Mouse (Mus musculus) kidney, adult 2 months (tissue): ENCODE measurements at regions not wholly inside any gene's neighbourhood (a gene's known extent, or its start where the extent isn't known, plus 50 kb on each side); places are given as distances from the start of the nearest gene placed in this dataset.

Experiments
- CTCF ChIP-seq: fragments of 200-500 bp; conservative IDR thresholded peaks from 2 replicates; pipeline ENCODE4 v1.5.1; 2011; ENCODE audit warnings: low read depth, mild to moderate bottlenecking, control low read depth, low read length, moderate library complexity, mixed read lengths; ENCODE audit not compliant: insufficient read depth, insufficient read length
- POLR2A ChIP-seq: fragments of 200-500 bp; IDR thresholded peaks from one replicate; pipeline ENCODE4 v1.6.1; 2011; ENCODE audit warnings: low read depth, low read length, control low read depth

- TF ChIP-seq CTCF (no peak), POLR2A (no peak)
Observed at GRCm38 (mm10) chr9:90838184-90838926, 523.9 kb upstream of the Zic4 start.
